Mouse (Mus musculus) liver, embryonic 16.5 days (tissue): Measurements from ENCODE around the gene Ccdc194. TPM values are rescaled to one million over a fixed set of nuclear protein-coding genes. Genes with fewer than 3 reads are reported as not detected.
A peak's percentile ranks its signal among the peaks of the same experiment; 100 is the strongest.

Experiments
- ATAC-seq: fragments of 200-750 bp; cut with Nextera tagmentation; 2 replicates; pipeline ENCODE4 v1.8.0; 2017; ENCODE audit warnings: low read depth, mild to moderate bottlenecking, moderate number of reproducible peaks, moderate library complexity
- H3K27ac ChIP-seq: fragments of 300-500 bp; sonication (generic); 2 replicates; pipeline ENCODE4 v1.5.1; 2014; ENCODE audit warnings: mild to moderate bottlenecking, low read length
- H3K27me3 ChIP-seq: fragments of 300-500 bp; sonication (generic); 2 replicates; pipeline ENCODE4 v1.6.1; 2014; ENCODE audit warnings: low read depth, low read length, mixed read lengths; ENCODE audit not compliant: control insufficient read depth, insufficient read depth
- H3K36me3 ChIP-seq: fragments of 300-500 bp; sonication (generic); 2 replicates; pipeline ENCODE4 v1.6.1; 2014; ENCODE audit warnings: mild to moderate bottlenecking; ENCODE audit not compliant: control insufficient read depth, insufficient read depth
- H3K4me1 ChIP-seq: fragments of 300-500 bp; sonication (generic); 2 replicates; pipeline ENCODE4 v1.6.1; 2014; ENCODE audit warnings: low read depth, low read length, mixed read lengths; ENCODE audit not compliant: control insufficient read depth
- H3K4me2 ChIP-seq: fragments of 300-500 bp; sonication (generic); 2 replicates; pipeline ENCODE4 v1.6.1; 2014; ENCODE audit warnings: low read depth, low read length, mixed read lengths
- H3K4me3 ChIP-seq: fragments of 300-500 bp; sonication (generic); 2 replicates; pipeline ENCODE4 v1.5.1; 2014; ENCODE audit warnings: low read depth, mild to moderate bottlenecking, low read length
- H3K9ac ChIP-seq: fragments of 300-500 bp; sonication (generic); 2 replicates; pipeline ENCODE4 v1.6.1; 2014; ENCODE audit warnings: low read depth, low read length
- H3K9me3 ChIP-seq: fragments of 300-500 bp; sonication (generic); replicated peaks from 2 replicates; pipeline ENCODE4 v1.6.1; 2016; ENCODE audit warnings: low read length; ENCODE audit not compliant: control insufficient read depth
- WGBS: fragments of 180-500 bp; shearing (Covaris S2); extraction: QIAGEN DNeasy Blood & Tissue Kit; methylation state at CpG from one replicate; pipeline ENCODE4 v1.1.7; 2014; ENCODE audit not compliant: insufficient replicate concordance; 5-methylcytosine and 5-hydroxymethylcytosine counted together
- polyA plus RNA-seq: library from polyadenylated mRNA; unstranded; fragments of >200 nt; fragmentation: Nextera tagmentation; extraction: Ambion mirVana; gene quantifications from 2 replicates; pipeline ENCODE4 v1.2.1, GENCODE M21; 2015

The Ccdc194 gene
- polyA plus RNA-seq, 1 experiment from 2014 or later, result 0.19 TPM

GRCm38 (mm10) chr8:71558071-71558957 is 32.8 kb upstream of the Ccdc194 start, which contains the start of gene Tmem221:
TSS of gene Tmem221 (minus strand) at chr8:71558871.
- Histone ChIP-seq H3K9me3 (no peaks in the 10 kb centered on the region), H3K36me3 (no peaks in the 10 kb centered on the region), H3K4me3 (peak within 1 kb of the TSS; percentile 53), H3K9ac (peak within 1 kb of the TSS; percentile 50; the same call in 1 of the 2 replicates), H3K4me1 (peaks cover 24% of the 10 kb centered on the region), H3K27me3 (peaks cover 40% of the 10 kb centered on the region), H3K27ac (no peak within 1 kb of the TSS), H3K4me2 (peak within 1 kb of the TSS; percentile 76)
- WGBS, result 4% methylated on average over 70 of the region's 70 CpGs
- 0 out of 2 replicates have a peak, but pooled peaks have one; percentile 1 for ATAC-seq

GRCm38 (mm10) chr8:71554644-71555043 is 29.1 kb upstream of the Ccdc194 start:
- no peak overlapping the region for H3K27ac ChIP-seq
- 80% methylated on average over 2 of the region's 2 CpGs for WGBS
- no peak for ATAC-seq

GRCm38 (mm10) chr8:71554001-71554400 is 28.5 kb upstream of the Ccdc194 start:
- H3K27me3 ChIP-seq, result peaks cover 18% of the 10 kb centered on the region
- WGBS, result 55% methylated on average over 6 of the region's 6 CpGs
- no peak overlapping the region for H3K27ac ChIP-seq
- no peak overlapping the region for H3K9ac ChIP-seq
- no peak for ATAC-seq
- peaks cover 12% of the 10 kb centered on the region for H3K4me1 ChIP-seq
- no peak overlapping the region for H3K4me2 ChIP-seq
- H3K9me3 ChIP-seq, result no peaks in the 10 kb centered on the region
- no peaks in the 10 kb centered on the region for H3K36me3 ChIP-seq
- no peak overlapping the region for H3K4me3 ChIP-seq

More at GRCm38 (mm10) chr8:71554644-71555043, 29.1 kb upstream of the Ccdc194 start:
- no peak overlapping the region for H3K9ac ChIP-seq
- no peak overlapping the region for H3K4me3 ChIP-seq
- H3K9me3 ChIP-seq, result no peaks in the 10 kb centered on the region
- no peak overlapping the region for H3K4me2 ChIP-seq
- no peaks in the 10 kb centered on the region for H3K36me3 ChIP-seq
- H3K27me3 ChIP-seq, result peaks cover 21% of the 10 kb centered on the region
- H3K4me1 ChIP-seq, result peaks cover 16% of the 10 kb centered on the region

GRCm38 (mm10) chr8:71552770-71553169 is 27.3 kb upstream of the Ccdc194 start:
- no peak overlapping the region for H3K9ac ChIP-seq
- H3K27me3 ChIP-seq, result peaks cover 6% of the 10 kb centered on the region
- no peak for ATAC-seq
- WGBS, result 63% methylated on average over 6 of the region's 6 CpGs
- no peak overlapping the region for H3K4me2 ChIP-seq
- H3K36me3 ChIP-seq, result no peaks in the 10 kb centered on the region
- H3K4me1 ChIP-seq, result peaks cover 4% of the 10 kb centered on the region; the same call in 1 of the 2 replicates
- no peaks in the 10 kb centered on the region for H3K9me3 ChIP-seq
- H3K27ac ChIP-seq, result no peak overlapping the region
- H3K4me3 ChIP-seq, result no peak overlapping the region

DNA sequence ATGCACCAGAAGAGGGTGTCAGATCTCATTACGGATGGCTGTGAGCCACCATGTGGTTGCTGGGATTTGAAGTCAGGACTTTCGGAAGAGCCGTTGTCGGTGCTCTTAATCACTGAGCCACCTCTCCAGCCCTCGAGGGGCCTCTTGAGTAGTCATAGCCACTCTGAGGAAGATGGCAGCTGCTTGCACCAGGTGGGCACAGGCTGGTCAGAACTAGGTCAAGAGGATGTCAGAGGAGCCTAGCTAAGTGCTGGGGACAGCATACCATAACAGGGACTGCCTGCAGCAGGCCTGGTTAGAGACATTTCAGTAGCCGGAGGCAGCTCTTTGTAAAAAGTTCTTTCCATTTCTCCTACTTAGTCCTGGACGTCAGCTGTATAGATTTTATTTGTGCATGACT is 25.2 kb upstream of the Ccdc194 start:
- no peaks in the 10 kb centered on the region for H3K27me3 ChIP-seq
- no peak for ATAC-seq
- H3K4me2 ChIP-seq, result no peak overlapping the region
- H3K4me3 ChIP-seq, result no peak overlapping the region
- peaks cover 4% of the 10 kb centered on the region; the same call in 1 of the 2 replicates for H3K4me1 ChIP-seq
- 69% methylated on average over 7 of the region's 7 CpGs for WGBS
- H3K27ac ChIP-seq, result no peak overlapping the region
- no peak overlapping the region for H3K9ac ChIP-seq
- no peaks in the 10 kb centered on the region for H3K36me3 ChIP-seq
- no peaks in the 10 kb centered on the region for H3K9me3 ChIP-seq

DNA sequence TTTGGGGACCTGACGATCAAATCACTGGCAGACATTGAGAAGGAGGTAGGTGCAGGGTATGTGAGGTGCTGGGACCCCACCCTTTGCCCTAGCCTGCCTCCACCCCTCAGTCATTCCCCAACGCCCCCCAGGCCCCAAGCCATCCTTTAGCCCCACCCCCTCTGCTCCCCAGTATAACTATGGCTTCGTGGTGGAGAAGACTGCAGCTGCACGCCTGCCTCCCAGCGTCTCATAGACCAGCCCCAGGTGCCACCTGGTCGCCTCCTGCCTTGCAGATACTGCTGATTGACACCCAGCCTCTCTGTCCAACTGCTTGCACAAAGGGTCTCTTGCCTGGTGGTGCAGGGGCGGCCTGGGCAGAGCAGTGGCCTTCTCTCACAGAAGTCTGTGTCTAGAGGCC is 22.1 kb upstream of the Ccdc194 start:
- no peaks in the 10 kb centered on the region for H3K27me3 ChIP-seq
- H3K4me2 ChIP-seq, result no peak overlapping the region
- no peaks in the 10 kb centered on the region for H3K36me3 ChIP-seq
- H3K4me3 ChIP-seq, result no peak overlapping the region
- peaks cover 8% of the 10 kb centered on the region for H3K4me1 ChIP-seq
- no peak overlapping the region for H3K27ac ChIP-seq
- no peak overlapping the region for H3K9ac ChIP-seq
- no peaks in the 10 kb centered on the region for H3K9me3 ChIP-seq
- ATAC-seq, result no peak
- 71% methylated on average over 7 of the region's 7 CpGs for WGBS

- Histone ChIP-seq H3K4me3 (no peak overlapping the region), H3K4me2 (no peak overlapping the region), H3K9ac (no peak overlapping the region), H3K36me3 (no peaks in the 10 kb centered on the region), H3K9me3 (no peaks in the 10 kb centered on the region), H3K27ac (no peak overlapping the region), H3K27me3 (no peaks in the 10 kb centered on the region), H3K4me1 (peaks cover 8% of the 10 kb centered on the region)
- WGBS, result 80% methylated on average over 11 of the region's 11 CpGs
- ATAC-seq, result no peak
Measured at GRCm38 (mm10) chr8:71545053-71545452, 19.5 kb upstream of the Ccdc194 start.

GRCm38 (mm10) chr8:71543755-71544154 is 18.2 kb upstream of the Ccdc194 start:
- WGBS, result 77% methylated on average over 9 of the region's 9 CpGs
- H3K27me3 ChIP-seq, result no peaks in the 10 kb centered on the region
- H3K9ac ChIP-seq, result no peak overlapping the region; the same call in 1 of the 2 replicates
- no peak for ATAC-seq
- H3K27ac ChIP-seq, result no peak overlapping the region
- no peaks in the 10 kb centered on the region for H3K9me3 ChIP-seq
- peaks cover 8% of the 10 kb centered on the region for H3K4me1 ChIP-seq
- H3K4me3 ChIP-seq, result no peak overlapping the region; the same call in 1 of the 2 replicates
- H3K36me3 ChIP-seq, result no peaks in the 10 kb centered on the region
- H3K4me2 ChIP-seq, result peak overlapping the region; percentile 89
